Mouse (Mus musculus) ES-Bruce4 (cell line): Measurements from ENCODE around the gene Nceh1.

Source experiments
- CTCF ChIP-seq: IDR thresholded peaks from one replicate; pipeline ENCODE4 v1.8.1; 2011; ENCODE audit warnings: low read depth, low read length
- EP300 ChIP-seq: IDR thresholded peaks from 2 replicates; pipeline ENCODE4 v1.6.1; 2011; ENCODE audit warnings: low read depth, low read length; ENCODE audit not compliant: insufficient read depth

GRCm38 (mm10) chr3:27155856-27156593, 26.7 kb upstream of the Nceh1 start:
- no peak for TF ChIP-seq CTCF
- TF ChIP-seq EP300, result no peak
